Mouse (Mus musculus) cerebellum, adult 8-10 months (tissue): ENCODE data around the gene Tango2.

Experiments used
- DNase-seq: peaks from one replicate; pipeline ENCODE4 v3.0.0; 2022

The Tango2 gene

GRCm38 (mm10) chr16:18347931-18348600 lies at the start of gene Tango2, which contains the start of gene Arvcf:
TSS of gene Tango2 (minus strand) at chr16:18348103.
TSS of gene Arvcf (plus strand) at chr16:18348182.
- DNase-seq: peak; percentile 97

- no peak for DNase-seq
Measured at GRCm38 (mm10) chr16:18396791-18397621, 49.1 kb upstream of the Tango2 start.

DNA sequence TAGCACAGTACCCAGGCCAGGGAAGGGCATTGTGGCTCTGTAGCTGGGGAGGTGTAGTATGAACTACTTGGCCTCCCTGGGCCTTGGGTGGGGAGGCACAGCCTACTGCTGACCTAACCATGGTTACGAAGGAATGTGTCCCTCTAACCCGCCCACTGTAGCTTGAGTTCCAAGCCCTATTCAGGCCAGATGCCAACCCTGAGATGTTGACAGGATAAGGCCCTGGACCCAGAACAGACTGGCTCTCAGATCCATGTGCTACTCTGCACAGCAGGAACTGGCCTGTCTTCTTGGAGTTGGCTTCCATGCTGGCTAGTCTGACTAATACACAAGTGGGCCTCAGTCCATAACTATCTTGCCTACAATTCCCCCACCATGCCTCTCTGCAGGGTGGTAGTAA lies 48.3 kb upstream of the Tango2 start:
- peak; percentile 79 for DNase-seq

GRCm38 (mm10) chr16:18395620-18396036 lies 47.7 kb upstream of the Tango2 start:
- no peak for DNase-seq

GRCm38 (mm10) chr16:18394777-18395619 lies 47.1 kb upstream of the Tango2 start:
- DNase-seq: no peak

DNA sequence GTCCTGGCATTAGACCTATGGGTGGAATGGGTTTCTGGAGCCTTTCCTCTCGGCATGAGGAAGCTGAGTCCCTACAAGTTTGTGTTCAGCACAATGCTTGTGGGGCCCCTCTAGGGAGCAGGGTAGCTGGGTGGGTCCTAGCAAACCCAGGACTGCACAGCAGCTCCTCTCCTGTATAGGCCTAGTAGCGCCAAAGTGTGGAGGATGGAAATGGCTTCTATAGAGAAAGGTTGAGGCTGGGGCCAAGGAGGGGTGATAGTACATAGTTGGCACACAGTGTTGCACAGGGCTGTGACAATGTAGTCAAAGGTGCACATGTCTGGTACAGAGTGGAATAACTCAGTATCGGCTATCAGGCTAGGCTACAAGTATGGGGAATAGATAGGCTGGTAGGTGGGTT lies 46.2 kb upstream of the Tango2 start:
- DNase-seq: no peak

GRCm38 (mm10) chr16:18393595-18393994 lies 45.7 kb upstream of the Tango2 start:
- peak; percentile 23 for DNase-seq

- DNase-seq: peak; percentile 71
Measured at GRCm38 (mm10) chr16:18392469-18393426, 44.8 kb upstream of the Tango2 start.

DNA sequence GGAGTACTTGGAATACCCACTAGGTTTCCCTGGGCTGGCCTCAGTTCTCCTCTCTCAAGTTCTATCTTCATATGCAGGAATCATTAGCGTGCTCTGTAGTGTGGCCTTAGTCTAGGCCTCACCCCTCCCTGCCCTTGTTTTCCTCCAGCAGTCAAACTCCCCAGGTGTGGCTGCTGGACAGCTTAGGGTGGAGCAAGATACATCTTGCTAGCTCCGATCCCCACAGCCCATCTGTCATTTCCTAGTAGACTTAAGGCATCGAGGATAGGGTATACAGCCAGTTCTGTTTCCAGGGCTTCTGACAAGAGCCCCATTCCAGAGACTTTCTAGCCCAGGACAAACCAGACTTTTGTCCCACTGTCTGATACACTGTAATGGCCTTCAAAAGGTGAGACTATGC lies 43.8 kb upstream of the Tango2 start:
- DNase-seq: peak; percentile 19

GRCm38 (mm10) chr16:18391127-18391526 lies 43.2 kb upstream of the Tango2 start:
- DNase-seq: no peak

DNA sequence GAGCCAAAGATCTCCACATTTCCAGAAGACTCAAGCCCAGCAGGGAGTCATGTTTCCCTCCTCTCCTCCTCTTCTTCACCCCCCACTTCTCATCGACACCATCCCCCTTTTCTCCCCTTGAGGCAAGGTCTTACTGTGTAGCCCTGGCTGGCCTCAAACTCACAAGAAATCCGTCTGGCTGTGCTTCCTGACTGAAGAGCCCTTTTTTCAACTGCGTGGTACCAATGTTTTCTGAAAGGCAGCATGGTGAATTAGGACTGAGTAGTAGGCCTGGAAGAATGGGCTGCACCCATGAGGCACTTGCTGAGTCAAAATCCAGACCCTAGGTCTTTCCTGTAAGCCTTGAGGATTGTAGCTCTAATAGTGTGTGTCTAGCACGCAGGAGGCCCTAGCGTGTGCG lies 42.5 kb upstream of the Tango2 start:
- DNase-seq: no peak

- DNase-seq: peak; percentile 14
Measured at GRCm38 (mm10) chr16:18388583-18389435, 40.9 kb upstream of the Tango2 start.

- DNase-seq: no peak
Measured at GRCm38 (mm10) chr16:18387704-18388582, 40.0 kb upstream of the Tango2 start.

GRCm38 (mm10) chr16:18386972-18387371 lies 39.1 kb upstream of the Tango2 start:
- peak; percentile 11 for DNase-seq

GRCm38 (mm10) chr16:18386451-18386850 lies 38.5 kb upstream of the Tango2 start:
- peak; percentile 28 for DNase-seq

GRCm38 (mm10) chr16:18385411-18385810 lies 37.5 kb upstream of the Tango2 start:
- no peak for DNase-seq

GRCm38 (mm10) chr16:18384659-18385058 lies 36.8 kb upstream of the Tango2 start:
- no peak for DNase-seq

GRCm38 (mm10) chr16:18384211-18384610 lies 36.3 kb upstream of the Tango2 start:
- DNase-seq: peak; percentile 29

DNA sequence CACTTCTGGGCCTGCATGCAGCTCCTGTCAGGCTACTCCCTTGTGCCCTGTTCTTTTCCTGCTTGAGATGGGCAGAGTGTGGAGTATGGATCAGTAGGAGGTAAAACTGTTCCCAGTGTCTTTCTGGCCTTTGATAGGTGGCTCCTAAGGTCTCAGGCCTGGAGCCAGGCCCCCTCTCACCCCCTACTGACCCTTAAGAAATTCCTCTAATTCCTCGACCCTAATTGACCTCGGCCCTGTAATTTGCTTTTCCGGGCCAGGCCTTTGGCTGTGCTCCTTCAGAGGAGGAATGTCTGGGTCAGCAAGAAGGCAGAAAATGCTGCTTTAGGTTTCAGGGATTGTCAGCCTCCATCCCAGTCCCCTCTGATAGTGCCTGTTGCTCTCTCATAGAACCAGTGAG lies 35.9 kb upstream of the Tango2 start:
- no peak for DNase-seq
